Mouse (Mus musculus) embryonic facial prominence, embryonic 13.5 days (tissue): Measurements from ENCODE around the gene Urgcp. TPM values are rescaled to one million over a fixed set of nuclear protein-coding genes. Genes with fewer than 3 reads are reported as not detected.

Experiments
- ATAC-seq: fragments of 200-750 bp; cut with Nextera tagmentation; 2 replicates; pipeline ENCODE4 v1.8.0; 2017; ENCODE audit warnings: low read depth; ENCODE audit not compliant: insufficient number of reproducible peaks, insufficient read depth, low FRiP score, low TSS enrichment
- H3K27ac ChIP-seq: fragments of 300-500 bp; sonication (generic); 2 replicates; pipeline ENCODE4 v1.5.1; 2015; ENCODE audit warnings: moderate library complexity, mild to moderate bottlenecking, inconsistent platforms
- H3K27me3 ChIP-seq: fragments of 300-500 bp; sonication (generic); 2 replicates; pipeline ENCODE4 v1.6.1; 2015; ENCODE audit warnings: mild to moderate bottlenecking, inconsistent platforms
- H3K36me3 ChIP-seq: fragments of 300-500 bp; sonication (generic); 2 replicates; pipeline ENCODE4 v1.6.1; 2015; ENCODE audit warnings: mild to moderate bottlenecking, inconsistent platforms
- H3K4me1 ChIP-seq: fragments of 300-500 bp; sonication (generic); 2 replicates; pipeline ENCODE4 v1.6.1; 2015; ENCODE audit warnings: inconsistent platforms
- H3K4me2 ChIP-seq: fragments of 300-500 bp; sonication (generic); 2 replicates; pipeline ENCODE4 v1.6.1; 2015; ENCODE audit warnings: moderate library complexity, mild to moderate bottlenecking, inconsistent platforms
- H3K4me3 ChIP-seq: fragments of 300-500 bp; sonication (generic); 2 replicates; pipeline ENCODE4 v1.5.1; 2015; ENCODE audit warnings: mild to moderate bottlenecking, inconsistent platforms
- H3K9ac ChIP-seq: fragments of 300-500 bp; sonication (generic); 2 replicates; pipeline ENCODE4 v1.6.1; 2015; ENCODE audit warnings: mild to moderate bottlenecking, inconsistent platforms
- H3K9me3 ChIP-seq: fragments of 300-500 bp; sonication (generic); 2 replicates; pipeline ENCODE4 v1.6.1; 2016; ENCODE audit warnings: inconsistent platforms
- WGBS: fragments of 180-500 bp; shearing (Covaris S2); methylation state at CpG from one replicate; pipeline ENCODE4 v1.1.7; 2015; ENCODE audit warnings: mixed read lengths; 5-methylcytosine and 5-hydroxymethylcytosine counted together
- polyA plus RNA-seq: library from polyadenylated mRNA; unstranded; fragments of >200 nt; fragmentation: Nextera tagmentation; extraction: Ambion mirVana; gene quantifications from 2 replicates; pipeline ENCODE4 v1.2.1, GENCODE M21; 2015

Urgcp gene
- polyA plus RNA-seq, 1 experiment from 2014 or later: 28.6 TPM

DNA sequence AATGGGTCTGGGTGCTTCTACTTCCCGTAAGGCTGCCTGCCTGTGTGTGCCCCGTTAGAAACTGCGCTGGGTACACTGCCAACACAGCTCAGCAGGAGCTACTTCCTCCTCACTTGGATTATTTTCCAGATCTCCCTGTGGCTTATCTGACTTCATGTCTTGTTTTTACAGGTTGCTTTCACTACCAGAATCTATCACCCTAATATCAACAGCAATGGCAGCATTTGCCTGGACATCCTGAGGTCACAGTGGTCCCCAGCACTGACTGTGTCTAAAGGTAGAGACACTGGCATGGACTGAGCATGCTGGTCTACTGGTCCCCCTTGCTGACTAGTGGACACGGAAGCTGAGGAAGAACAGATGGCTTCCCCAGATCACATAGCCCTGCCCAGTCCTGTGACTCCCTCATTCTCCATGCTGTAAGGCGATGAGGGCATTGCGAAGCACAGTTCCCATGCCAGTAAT lies 17.9 kb upstream of the Urgcp start:
- 92% methylated on average over 6 of the region's 6 CpGs for WGBS
- Histone ChIP-seq H3K4me1 (no peaks in the 10 kb centered on the region), H3K9ac (no peak overlapping the region), H3K4me2 (no peak overlapping the region), H3K27me3 (no peaks in the 10 kb centered on the region), H3K36me3 (no peaks in the 10 kb centered on the region; the same call in 1 of the 2 replicates), H3K9me3 (no peaks in the 10 kb centered on the region), H3K27ac (no peak overlapping the region), H3K4me3 (no peak overlapping the region)
- no peak for ATAC-seq

DNA sequence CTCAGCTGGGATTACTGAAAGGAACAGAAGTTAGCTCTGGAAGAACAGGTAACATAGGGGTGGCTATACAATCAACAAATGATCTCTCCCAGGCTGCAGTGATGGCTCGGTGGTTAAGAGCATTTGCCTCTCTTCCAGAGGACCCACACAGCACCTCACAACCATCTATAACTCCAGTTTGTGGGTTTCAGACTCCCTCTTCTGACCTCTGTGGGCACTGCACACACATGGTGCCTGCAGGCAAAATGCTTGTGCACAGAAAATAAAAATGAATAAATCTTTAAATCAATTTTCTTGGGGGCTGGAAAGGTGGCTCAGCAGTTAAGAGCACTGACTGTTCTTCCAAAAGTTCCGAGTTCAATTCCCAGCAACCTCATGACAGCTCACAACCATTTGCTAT lies 16.3 kb upstream of the Urgcp start:
- H3K9me3 ChIP-seq: no peaks in the 10 kb centered on the region
- no peak overlapping the region for H3K4me2 ChIP-seq
- ATAC-seq: no peak
- peaks cover under 1% of the 10 kb centered on the region; the same call in 1 of the 2 replicates for H3K36me3 ChIP-seq
- H3K9ac ChIP-seq: no peak overlapping the region
- no peaks in the 10 kb centered on the region for H3K27me3 ChIP-seq
- no peak overlapping the region for H3K4me3 ChIP-seq
- H3K4me1 ChIP-seq: no peaks in the 10 kb centered on the region
- 66% methylated on average over 2 of the region's 2 CpGs for WGBS
- no peak overlapping the region for H3K27ac ChIP-seq

- ATAC-seq: no peak
- WGBS: 86% methylated on average over 6 of the region's 6 CpGs
These were observed 3.8 kb upstream of the Urgcp start for GRCm38 (mm10) chr11:5766019-5766418.

DNA sequence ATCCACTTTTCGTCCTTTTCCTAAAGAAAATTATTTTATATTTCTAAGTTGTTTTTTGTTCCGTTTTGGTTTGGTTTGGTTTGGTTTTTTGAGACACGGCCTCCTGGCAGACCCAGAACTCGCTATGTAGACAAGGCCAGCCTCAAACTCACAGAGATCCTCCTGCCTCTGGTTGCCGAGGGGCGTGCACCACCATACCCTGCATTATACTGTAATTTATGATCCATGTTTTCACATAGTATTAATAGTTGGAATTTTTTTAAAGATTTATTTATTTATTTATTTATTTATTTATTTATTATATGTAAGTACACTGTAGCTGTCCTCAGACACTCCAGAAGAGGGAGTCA lies 432 bp upstream of the Urgcp start:
- H3K9me3 ChIP-seq: no peaks in the 10 kb centered on the region
- H3K9ac ChIP-seq: peak overlapping the region; percentile 94
- no peaks in the 10 kb centered on the region for H3K27me3 ChIP-seq
- H3K4me3 ChIP-seq: peak overlapping the region; percentile 81
- 18% methylated on average over 6 of the region's 6 CpGs for WGBS
- H3K36me3 ChIP-seq: peaks cover 4% of the 10 kb centered on the region
- peaks cover 11% of the 10 kb centered on the region for H3K4me1 ChIP-seq
- ATAC-seq: no peak
- no peak overlapping the region for H3K27ac ChIP-seq
- H3K4me2 ChIP-seq: peak overlapping the region; percentile 78

More at GRCm38 (mm10) chr11:5766019-5766418, 3.8 kb upstream of the Urgcp start:
- H3K4me3 ChIP-seq: no peak overlapping the region
- peaks cover 13% of the 10 kb centered on the region for H3K36me3 ChIP-seq
- H3K9ac ChIP-seq: no peak overlapping the region
- H3K4me2 ChIP-seq: no peak overlapping the region
- no peaks in the 10 kb centered on the region for H3K9me3 ChIP-seq
- peaks cover 4% of the 10 kb centered on the region for H3K4me1 ChIP-seq
- no peaks in the 10 kb centered on the region for H3K27me3 ChIP-seq
- H3K27ac ChIP-seq: no peak overlapping the region

DNA sequence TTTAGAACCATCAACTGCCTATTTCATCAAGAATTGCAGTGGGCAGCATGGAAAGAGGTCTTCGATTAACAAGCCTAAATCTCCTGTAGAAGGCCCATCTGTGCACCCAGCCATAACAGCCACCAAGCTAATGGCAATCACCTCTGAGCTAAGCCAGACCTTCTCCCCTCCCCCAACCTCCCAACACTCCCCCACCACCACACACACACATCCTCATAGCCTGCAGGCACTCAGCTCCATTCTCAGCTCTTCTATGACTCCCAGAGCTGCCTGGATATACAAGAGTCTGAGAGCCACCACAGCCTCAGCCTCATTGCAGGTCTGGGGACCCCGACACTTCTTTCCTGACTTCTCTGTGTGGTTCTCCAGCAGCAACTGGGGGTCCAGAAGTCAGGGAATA lies 8.4 kb downstream of the Urgcp start:
- no peak overlapping the region for H3K9ac ChIP-seq
- WGBS: 81% methylated on average over 2 of the region's 2 CpGs

GRCm38 (mm10) chr11:5744951-5745350 lies 17.2 kb downstream of the Urgcp start:
- 68% methylated on average over 2 of the region's 2 CpGs for WGBS
- H3K36me3 ChIP-seq: peaks cover 5% of the 10 kb centered on the region; the same call in 1 of the 2 replicates
- H3K4me2 ChIP-seq: no peak overlapping the region
- H3K27me3 ChIP-seq: no peaks in the 10 kb centered on the region
- ATAC-seq: no peak
- no peak overlapping the region for H3K27ac ChIP-seq
- no peak overlapping the region for H3K9ac ChIP-seq
- 0 out of 2 replicates have a peak, but pooled peaks cover 4% of the 10 kb centered on the region for H3K9me3 ChIP-seq
- H3K4me3 ChIP-seq: no peak overlapping the region
- H3K4me1 ChIP-seq: peaks cover 7% of the 10 kb centered on the region

More for the DNA sequence above, 8.4 kb downstream of the Urgcp start:
- Histone ChIP-seq H3K4me2 (no peak overlapping the region), H3K36me3 (peaks cover 19% of the 10 kb centered on the region), H3K4me1 (no peaks in the 10 kb centered on the region), H3K27me3 (no peaks in the 10 kb centered on the region), H3K4me3 (no peak overlapping the region), H3K27ac (no peak overlapping the region), H3K9me3 (peaks cover 3% of the 10 kb centered on the region)
- no peak for ATAC-seq

DNA sequence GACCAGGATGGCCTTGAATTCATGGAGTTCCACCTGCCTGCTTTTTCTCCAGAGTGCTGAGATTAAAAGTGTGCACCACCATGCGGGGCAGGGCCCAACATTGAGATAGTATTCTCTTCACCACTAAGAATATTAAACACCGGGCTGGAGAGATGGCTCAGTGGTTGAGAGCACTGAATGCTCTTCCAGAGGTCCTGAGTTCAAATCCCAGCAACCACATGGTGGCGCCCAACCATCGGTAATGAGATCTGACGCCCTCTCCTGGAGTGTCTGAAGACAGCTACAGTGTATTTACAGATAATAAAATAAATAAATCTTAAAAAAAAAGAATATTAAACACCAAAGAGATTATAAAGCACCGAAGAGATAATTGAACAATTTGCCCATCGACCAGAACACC lies 20.1 kb downstream of the Urgcp start:
- 75% methylated on average over 7 of the region's 7 CpGs for WGBS
- no peak for ATAC-seq
- no peak overlapping the region for H3K4me3 ChIP-seq
- peaks cover 16% of the 10 kb centered on the region for H3K4me1 ChIP-seq
- H3K27ac ChIP-seq: no peak overlapping the region
- no peaks in the 10 kb centered on the region for H3K36me3 ChIP-seq
- H3K9me3 ChIP-seq: 0 out of 2 replicates have a peak, but pooled peaks cover 4% of the 10 kb centered on the region
- H3K27me3 ChIP-seq: no peaks in the 10 kb centered on the region
- H3K9ac ChIP-seq: no peak overlapping the region
- no peak overlapping the region for H3K4me2 ChIP-seq

DNA sequence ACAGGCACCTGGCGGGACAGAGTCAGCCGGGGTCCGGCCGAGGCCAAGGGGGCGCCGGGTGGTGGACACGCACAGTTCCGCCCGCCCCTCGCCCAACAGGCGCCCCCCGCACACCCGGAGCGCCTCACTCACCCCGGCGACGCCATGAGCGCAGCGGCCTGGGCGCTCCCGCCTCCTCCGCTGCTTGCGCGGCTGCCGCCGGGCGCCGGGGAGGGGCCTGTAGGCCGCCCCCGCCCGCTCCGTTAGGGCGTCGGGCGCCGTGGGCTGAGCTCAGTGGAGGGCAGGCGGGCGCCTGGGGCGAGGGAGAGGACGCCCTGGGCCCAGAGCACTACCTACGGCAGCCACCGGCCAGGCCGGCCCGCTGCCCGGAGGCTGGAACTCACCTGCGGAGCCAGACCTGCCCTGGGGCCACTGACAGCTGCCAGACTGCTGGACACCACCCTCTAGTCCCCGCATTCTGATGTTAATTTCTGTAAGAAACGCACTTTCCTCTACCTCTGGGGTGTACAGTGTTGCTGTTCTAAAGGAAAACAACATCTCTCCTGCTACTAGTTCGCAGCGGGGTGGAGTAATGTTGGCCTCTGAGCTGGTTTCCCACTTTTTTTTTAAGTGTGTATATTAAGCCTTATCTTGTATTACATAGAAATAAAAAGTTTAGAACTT lies 21.1 kb downstream of the Urgcp start:
- Histone ChIP-seq H3K4me2 (peak overlapping the region; percentile 91), H3K27ac (peak overlapping the region; percentile 85), H3K4me3 (peak overlapping the region; percentile 96), H3K9me3 (no peaks in the 10 kb centered on the region), H3K36me3 (no peaks in the 10 kb centered on the region), H3K4me1 (peaks cover 16% of the 10 kb centered on the region), H3K9ac (peak overlapping the region; percentile 98), H3K27me3 (no peaks in the 10 kb centered on the region)
- WGBS: under 1% methylated on average over 48 of the region's 50 CpGs
- ATAC-seq: peak; percentile 82

- Histone ChIP-seq H3K36me3 (no peaks in the 10 kb centered on the region), H3K27ac (peak overlapping the region; percentile 85), H3K9ac (peak overlapping the region; percentile 98), H3K4me2 (peak overlapping the region; percentile 91), H3K9me3 (no peaks in the 10 kb centered on the region), H3K4me3 (peak overlapping the region; percentile 96), H3K27me3 (no peaks in the 10 kb centered on the region), H3K4me1 (peaks cover 16% of the 10 kb centered on the region)
- ATAC-seq: peak; percentile 78
- WGBS: 3% methylated on average over 26 of the region's 26 CpGs
These were observed 21.6 kb downstream of the Urgcp start for GRCm38 (mm10) chr11:5740599-5740964.

DNA sequence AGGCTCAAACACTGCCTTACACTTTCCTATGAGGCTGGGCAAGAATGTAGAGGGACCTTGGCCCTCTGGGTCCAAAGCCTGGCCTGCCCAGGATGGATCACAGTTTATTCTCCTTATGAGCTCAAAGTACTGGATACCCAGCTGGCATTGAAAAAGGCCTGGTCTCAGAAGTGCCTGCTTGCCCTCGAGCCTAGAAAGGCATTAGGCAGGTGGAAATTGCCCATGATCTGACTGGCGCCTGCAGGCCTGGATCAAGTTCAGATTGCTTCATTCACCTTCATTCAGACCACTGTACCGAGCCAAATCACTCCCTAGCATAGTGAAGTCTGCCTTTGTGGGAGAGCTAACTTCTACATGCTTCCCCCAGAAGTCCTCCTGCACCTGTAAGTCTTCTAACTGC lies 22.3 kb downstream of the Urgcp start:
- H3K4me1 ChIP-seq: peaks cover 16% of the 10 kb centered on the region
- no peak for ATAC-seq
- no peaks in the 10 kb centered on the region for H3K27me3 ChIP-seq
- 57% methylated on average over 3 of the region's 3 CpGs for WGBS
- no peaks in the 10 kb centered on the region for H3K36me3 ChIP-seq
- peak overlapping the region; percentile 33; the same call in 1 of the 2 replicates for H3K9ac ChIP-seq
- H3K4me2 ChIP-seq: peak overlapping the region; percentile 91
- H3K27ac ChIP-seq: no peak overlapping the region
- peak overlapping the region; percentile 96 for H3K4me3 ChIP-seq
- H3K9me3 ChIP-seq: no peaks in the 10 kb centered on the region

GRCm38 (mm10) chr11:5738888-5739632 lies 23.1 kb downstream of the Urgcp start:
- Histone ChIP-seq H3K4me1 (peaks cover 16% of the 10 kb centered on the region), H3K4me3 (no peak overlapping the region), H3K27me3 (no peaks in the 10 kb centered on the region), H3K4me2 (no peak overlapping the region), H3K9me3 (no peaks in the 10 kb centered on the region), H3K27ac (no peak overlapping the region), H3K36me3 (no peaks in the 10 kb centered on the region), H3K9ac (no peak overlapping the region)
- 76% methylated on average over 5 of the region's 5 CpGs for WGBS
- no peak for ATAC-seq

- no peak for ATAC-seq
- peaks cover 19% of the 10 kb centered on the region for H3K4me1 ChIP-seq
- H3K9ac ChIP-seq: no peak overlapping the region
- H3K27ac ChIP-seq: no peak overlapping the region
- no peaks in the 10 kb centered on the region for H3K36me3 ChIP-seq
- no peak overlapping the region for H3K4me2 ChIP-seq
- no peaks in the 10 kb centered on the region for H3K27me3 ChIP-seq
- no peak overlapping the region for H3K4me3 ChIP-seq
- 92% methylated on average over 5 of the region's 5 CpGs for WGBS
- no peaks in the 10 kb centered on the region for H3K9me3 ChIP-seq
These were observed 25.0 kb downstream of the Urgcp start for GRCm38 (mm10) chr11:5737137-5737536.
